Mouse (Mus musculus) ES-E14 (cell line): ENCODE data around the gene Gatb. TPM values are rescaled to one million over a fixed set of nuclear protein-coding genes. Genes with fewer than 3 reads are reported as not detected.

Experiments used
- DNase-seq: peaks from one replicate; pipeline ENCODE4 v3.0.0-alpha.2; 2013; ENCODE audit warnings: low read depth, low spot score
- H3K27ac ChIP-seq: 2 replicates; pipeline ENCODE4 v1.5.1; 2012; ENCODE audit warnings: low read depth, mild to moderate bottlenecking, low read length, moderate library complexity, mixed read lengths; ENCODE audit not compliant: poor library complexity, insufficient read depth, severe bottlenecking
- H3K36me3 ChIP-seq: 2 replicates; pipeline ENCODE4 v1.6.1; 2012; ENCODE audit warnings: mild to moderate bottlenecking, low read length, moderate library complexity, mixed read lengths; ENCODE audit not compliant: control insufficient read depth, poor library complexity, insufficient read depth, severe bottlenecking
- H3K4me1 ChIP-seq, 2 experiments: fragments of 150-350 bp in 1 of 2; sonication (generic) in 1 of 2; 2 replicates each; pipeline ENCODE4 v1.6.1; 2012; ENCODE audit warnings: low read length in 2 of 2, mild to moderate bottlenecking in 1 of 2, mixed read lengths in 1 of 2; ENCODE audit not compliant: control insufficient read depth in 2 of 2, insufficient read depth in 2 of 2, poor library complexity in 1 of 2
- H3K4me3 ChIP-seq, 2 experiments: fragments of 150-350 bp in 1 of 2; sonication (generic) in 1 of 2; 2 replicates each; pipeline ENCODE4 v1.5.1; 2012; ENCODE audit warnings: low read length in 2 of 2, low read depth in 1 of 2, mild to moderate bottlenecking in 1 of 2, mixed read lengths in 1 of 2; ENCODE audit not compliant: insufficient read depth in 1 of 2, poor library complexity in 1 of 2, severe bottlenecking in 1 of 2
- H3K9ac ChIP-seq: 2 replicates; pipeline ENCODE4 v1.6.1; 2012; ENCODE audit warnings: low read depth, mild to moderate bottlenecking, low read length, mixed read lengths; ENCODE audit not compliant: poor library complexity, insufficient read depth, severe bottlenecking
- H3K9me3 ChIP-seq: fragments of 150-350 bp; sonication (generic); 2 replicates; pipeline ENCODE4 v1.6.1; 2012; ENCODE audit warnings: low read depth, mild to moderate bottlenecking, low read length; ENCODE audit not compliant: control insufficient read depth, insufficient read depth
- CHD2 ChIP-seq: IDR thresholded peaks from 2 replicates; pipeline ENCODE4 v1.6.1; 2014; ENCODE audit warnings: mild to moderate bottlenecking, low read depth, low read length, inconsistent platforms
- HCFC1 ChIP-seq: IDR thresholded peaks from 2 replicates; pipeline ENCODE4 v1.6.1; 2012; ENCODE audit warnings: low read length, inconsistent platforms, borderline replicate concordance; ENCODE audit not compliant: insufficient read depth
- MAFK ChIP-seq: IDR thresholded peaks from 2 replicates; pipeline ENCODE4 v1.6.1; 2014; ENCODE audit warnings: mild to moderate bottlenecking, low read depth, low read length, inconsistent platforms; ENCODE audit not compliant: insufficient read depth
- ZC3H11A ChIP-seq: IDR thresholded peaks from 2 replicates; pipeline ENCODE4 v1.6.1; 2012; ENCODE audit warnings: low read depth, mild to moderate bottlenecking, inconsistent platforms, low read length, borderline replicate concordance
- ZNF384 ChIP-seq: IDR thresholded peaks from 2 replicates; pipeline ENCODE4 v1.6.1; 2012; ENCODE audit warnings: low read depth, low read length, inconsistent platforms
- in situ Hi-C, 2 experiments: fragments of 600-800 bp; cut with MboI; formaldehyde crosslinking; loops; one replicate each; pipeline ENCODE4 v1.15.1; 2025; ENCODE audit warnings: low sequenced_read_pairs in 2 of 2, inconsistent platforms in 1 of 2; ENCODE audit not compliant: unreplicated experiment in 2 of 2
- total RNA-seq: library from RNA; depleted of rRNA; stranded (reverse); fragments of 300-350 nt; gene quantifications from 2 replicates; pipeline ENCODE4 v1.2.3, GENCODE M21; 2012

The Gatb gene
- total RNA-seq, 1 experiment: 16.9 TPM

DNA sequence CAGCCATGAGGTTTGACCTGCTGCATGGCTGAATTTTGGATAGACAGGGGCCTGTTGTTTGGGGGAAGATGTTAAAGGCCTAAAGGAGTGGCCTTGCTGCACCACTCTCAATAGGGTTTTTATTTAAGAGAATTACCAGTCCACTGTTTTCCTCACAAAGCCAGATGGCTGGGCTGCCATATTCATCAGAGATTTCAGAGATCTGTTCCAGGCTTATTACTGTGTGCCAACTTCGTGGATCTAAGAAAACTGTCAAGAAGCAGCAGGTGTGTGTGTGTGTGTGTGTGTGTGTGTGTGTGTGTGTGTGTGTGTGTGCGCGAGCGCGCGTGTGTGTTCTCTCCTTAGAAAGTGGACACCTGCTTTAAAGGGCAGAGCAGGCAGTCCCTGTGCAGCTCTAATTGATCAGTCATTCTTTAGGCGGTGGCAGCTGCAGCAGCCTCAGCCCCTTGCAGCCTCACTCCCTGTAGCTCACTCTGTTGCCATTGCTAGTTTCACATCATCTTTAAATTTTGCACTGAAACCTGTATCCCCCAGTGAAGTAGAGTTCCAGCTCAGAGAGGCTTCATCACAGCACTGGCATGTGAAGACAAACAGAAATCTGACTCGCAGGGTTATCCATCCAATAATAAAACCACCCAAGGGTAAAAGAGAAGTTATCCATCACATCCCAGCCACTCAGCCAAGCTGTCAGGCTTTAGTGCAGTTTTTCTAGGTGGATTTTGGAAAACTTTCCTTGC is 60.6 kb downstream of the Gatb start:
- H3K36me3 ChIP-seq: no peaks in the 10 kb centered on the region; the same call in 1 of the 2 replicates
- H3K9me3 ChIP-seq: no peaks in the 10 kb centered on the region
- in situ Hi-C loops: no loop called here
- TF ChIP-seq CHD2 (no peak), ZNF384 (no peak)
- no peak overlapping the region for H3K27ac ChIP-seq
- no peak overlapping the region for H3K9ac ChIP-seq
- H3K4me1 ChIP-seq: no peaks in the 10 kb centered on the region
- no peak overlapping the region for H3K4me3 ChIP-seq
- no peak for DNase-seq

DNA sequence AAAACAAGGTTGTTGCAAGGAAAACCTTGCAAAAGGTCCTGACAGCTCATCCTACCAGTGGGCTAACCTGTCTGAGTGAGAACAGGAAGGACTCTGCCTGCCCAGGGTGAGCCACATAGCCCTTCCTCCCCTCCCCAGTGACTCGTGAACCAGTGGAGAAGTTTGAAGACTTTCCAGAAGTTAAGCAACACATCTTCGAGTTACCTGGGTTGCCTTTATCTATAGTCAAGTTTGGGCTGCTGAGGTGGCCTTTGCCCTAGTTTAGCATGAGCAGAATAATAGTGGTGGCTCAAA is 61.2 kb downstream of the Gatb start:
- Histone ChIP-seq H3K36me3 (no peaks in the 10 kb centered on the region; the same call in 1 of the 2 replicates), H3K4me3 (no peak overlapping the region), H3K27ac (no peak overlapping the region), H3K9me3 (no peaks in the 10 kb centered on the region), H3K4me1 (no peaks in the 10 kb centered on the region), H3K9ac (no peak overlapping the region)
- DNase-seq: no peak
- in situ Hi-C loops: no loop called here
- TF ChIP-seq MAFK (no peak), CHD2 (no peak), ZC3H11A (no peak), ZNF384 (no peak), HCFC1 (no peak)

- no peaks in the 10 kb centered on the region for H3K9me3 ChIP-seq
- no peak overlapping the region for H3K4me3 ChIP-seq
- no peak for DNase-seq
- no peaks in the 10 kb centered on the region for H3K4me1 ChIP-seq
- no peaks in the 10 kb centered on the region; the same call in 1 of the 2 replicates for H3K36me3 ChIP-seq
- H3K9ac ChIP-seq: no peak overlapping the region
- no peak overlapping the region for H3K27ac ChIP-seq
- TF ChIP-seq HCFC1: no peak
- TF ChIP-seq CHD2: no peak
- TF ChIP-seq ZNF384: no peak
- no peak for TF ChIP-seq MAFK
- no peak for TF ChIP-seq ZC3H11A
- in situ Hi-C loops: no loop called here
Measured at GRCm38 (mm10) chr3:85635591-85635990, 61.7 kb downstream of the Gatb start.

DNA sequence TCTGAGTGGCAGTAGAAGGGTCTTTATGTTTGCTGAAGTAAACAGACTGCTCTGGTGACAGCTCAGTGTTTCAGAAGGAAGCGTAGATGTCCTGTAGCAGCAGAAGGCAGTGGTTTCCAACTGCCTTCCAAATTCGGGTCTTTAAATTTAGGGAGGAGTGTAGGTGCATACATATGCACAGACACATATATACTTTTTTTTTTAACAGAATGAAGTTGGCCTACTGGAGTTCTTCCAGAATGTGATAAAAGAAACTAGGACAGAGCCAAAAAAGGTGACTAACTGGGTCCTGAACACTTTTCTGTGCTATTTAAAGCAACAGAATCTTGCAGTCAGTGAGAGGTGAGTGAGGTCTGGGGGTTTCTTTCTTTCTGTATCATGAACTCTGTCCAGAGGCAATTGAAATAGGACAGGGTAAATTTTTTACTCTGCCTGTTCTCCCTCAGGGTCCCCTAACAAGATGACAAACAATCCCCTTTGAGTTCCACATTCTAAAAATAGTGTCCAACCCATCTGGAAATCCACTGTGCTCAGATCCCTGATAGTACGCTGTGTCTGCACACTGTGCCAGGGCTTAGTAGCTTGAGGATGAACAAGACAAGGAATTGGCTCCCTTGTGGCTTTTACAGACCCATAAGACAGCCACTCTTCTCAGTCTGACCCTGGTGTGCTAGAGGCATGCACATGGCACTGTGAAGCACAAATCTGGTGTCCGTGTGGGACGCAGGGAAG is 63.0 kb downstream of the Gatb start:
- H3K4me3 ChIP-seq: no peak overlapping the region
- no peak for DNase-seq
- H3K27ac ChIP-seq: no peak overlapping the region
- in situ Hi-C loops: no loop called here
- TF ChIP-seq ZC3H11A (no peak), CHD2 (no peak), ZNF384 (no peak), HCFC1 (no peak)
- H3K9me3 ChIP-seq: no peaks in the 10 kb centered on the region
- H3K36me3 ChIP-seq: no peaks in the 10 kb centered on the region; the same call in 1 of the 2 replicates
- no peaks in the 10 kb centered on the region for H3K4me1 ChIP-seq
- no peak overlapping the region for H3K9ac ChIP-seq

DNA sequence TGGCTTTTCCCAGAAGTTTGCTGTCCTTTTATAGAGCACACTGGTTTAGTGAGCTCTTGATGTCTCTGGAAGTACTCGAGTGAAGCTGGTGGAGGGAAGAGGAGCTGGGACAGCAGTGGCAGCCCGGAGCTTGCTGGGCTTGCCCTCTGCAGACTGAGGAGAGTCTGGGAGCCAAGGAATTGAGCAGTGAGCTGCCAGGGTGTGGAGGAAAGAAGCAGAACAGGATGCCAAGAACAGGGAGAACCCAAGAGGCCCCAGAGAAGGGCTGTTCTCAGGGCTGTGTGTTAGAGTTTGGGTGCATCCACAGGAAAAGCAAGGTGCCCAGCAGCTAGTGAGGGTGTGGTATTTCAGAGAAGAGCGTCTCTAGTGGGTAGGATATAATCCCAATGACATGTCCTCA is 67.8 kb downstream of the Gatb start:
- no peak overlapping the region for H3K9ac ChIP-seq
- no peak for TF ChIP-seq MAFK
- H3K4me1 ChIP-seq: no peaks in the 10 kb centered on the region
- H3K9me3 ChIP-seq: no peaks in the 10 kb centered on the region
- H3K4me3 ChIP-seq: no peak overlapping the region
- no peak for DNase-seq
- H3K36me3 ChIP-seq: no peaks in the 10 kb centered on the region; the same call in 1 of the 2 replicates
- in situ Hi-C loops: no loop called here
- H3K27ac ChIP-seq: no peak overlapping the region
